15 mouse cellular contexts compared by ENCODE assay signal in the genomic region with DNA sequence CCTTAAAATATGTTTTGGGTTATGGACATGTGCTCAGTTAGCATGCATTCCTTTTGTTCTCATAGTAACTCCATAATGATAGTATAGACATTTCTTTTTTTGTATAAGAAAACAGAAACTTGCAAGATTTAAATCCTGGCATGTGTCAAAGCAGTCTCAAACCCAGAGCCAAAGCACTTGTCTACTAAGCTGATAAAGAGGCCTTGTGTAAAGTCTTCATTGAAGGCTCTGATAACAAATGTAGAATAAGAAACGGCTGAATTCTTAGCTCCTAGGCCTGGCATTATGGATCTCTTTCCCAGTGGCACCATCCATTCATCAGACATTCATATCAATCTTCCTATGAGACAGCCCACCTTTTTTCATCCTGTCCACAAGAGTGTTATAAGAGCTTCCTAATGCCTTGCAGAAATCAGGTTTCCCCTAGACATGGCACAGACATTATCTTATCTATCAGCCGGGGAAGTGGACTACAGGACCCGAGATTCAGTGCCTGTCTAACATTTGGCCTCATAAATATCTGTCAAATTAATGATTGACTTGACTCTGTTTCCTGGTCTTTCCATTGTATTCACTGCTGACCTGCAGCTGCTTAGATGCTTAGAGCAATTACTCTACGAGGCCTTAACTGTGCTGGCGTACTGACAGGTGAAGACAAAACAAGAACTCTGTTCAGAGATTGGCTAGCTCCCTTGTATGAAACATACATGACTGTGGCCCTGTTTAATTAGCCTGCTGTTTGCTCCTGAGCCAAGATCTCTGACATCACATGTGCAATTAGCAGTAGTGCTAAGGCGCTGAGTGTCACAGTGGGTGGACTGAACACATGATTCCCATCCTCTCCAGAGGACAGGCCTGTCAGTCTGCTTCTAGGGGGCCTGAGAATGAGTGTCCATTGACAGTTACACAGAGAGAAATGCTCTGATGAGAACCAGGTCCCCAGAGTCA. TPM values are rescaled to one million over a fixed set of nuclear protein-coding genes. Genes with fewer than 3 reads are reported as not detected.
A peak's percentile ranks its signal among the peaks of the same experiment; 100 is the strongest.
DNase-seq lines count a peak whose midpoint lies in the region; ATAC-seq and TF ChIP-seq lines count a peak whose summit lies in the region.
"Had no signal": no experiment of that assay in that cellular context is flagged by ENCODE, and none has a peak within 500 bp of the region (broad histone marks: within the 10 kb centered on the region; RNA-seq: fewer than 3 reads in every experiment).

No protein-coding gene starts in this region.

- no peak overlapping the region for H3K27ac ChIP-seq in forebrain, embryonic 12.5 days
- no peak overlapping the region for H3K27ac ChIP-seq in hindbrain, embryonic 16.5 days (ENCODE audit: low read depth, low read length)
- H3K27ac ChIP-seq in midbrain, embryonic 16.5 days (ENCODE audit: low read length) = no peak overlapping the region
- H3K27ac ChIP-seq: gastrocnemius, adult 2 months; heart, adult 2 months; limb, embryonic 13.5 days; macrophage had no signal

- peak; percentile 79 for DNase-seq in brain, embryonic 14.5 days (ENCODE audit: low read depth)
- no peak for DNase-seq in c-Kit-positive CD71-positive TER-119-positive erythroid progenitor cells, embryonic 14.5 days (ENCODE audit: low spot score)
- DNase-seq in cerebellum, adult 11-12 months = no peak
- DNase-seq in frontal cortex, postnatal 25 days (ENCODE audit: low spot score in 2 of 2) = no peak
- DNase-seq: cerebellum, adult 11 months; gastrocnemius, adult 2 months; heart, adult 2 months; heart, postnatal 14 days had no signal

- H3K4me3 ChIP-seq in forebrain, embryonic 12.5 days (replicated peaks) = no peak overlapping the region
- no peak overlapping the region for H3K4me3 ChIP-seq in hindbrain, embryonic 16.5 days (ENCODE audit: low read length)
- H3K4me3 ChIP-seq in midbrain, embryonic 16.5 days (ENCODE audit: low read depth, low read length) = no peak overlapping the region
- H3K4me3 ChIP-seq: gastrocnemius, adult 2 months; heart, adult 2 months; limb, embryonic 13.5 days; myocyte had no signal

- no peaks in the 10 kb centered on the region for H3K36me3 ChIP-seq in forebrain, embryonic 12.5 days (replicated peaks)
- H3K36me3 ChIP-seq in hindbrain, embryonic 16.5 days (ENCODE audit: control insufficient read depth, insufficient read depth, low read length) = no peaks in the 10 kb centered on the region
- no peaks in the 10 kb centered on the region for H3K36me3 ChIP-seq in midbrain, embryonic 16.5 days (ENCODE audit: control insufficient read depth, insufficient read depth, low read length)
- H3K36me3 ChIP-seq: limb, embryonic 13.5 days had no signal

- 0 out of 2 replicates have a peak, but pooled peaks cover 2% of the 10 kb centered on the region for H3K4me1 ChIP-seq in forebrain, embryonic 12.5 days
- H3K4me1 ChIP-seq in hindbrain, embryonic 16.5 days (ENCODE audit: control insufficient read depth, insufficient read depth, low read depth, low read length) = peaks cover 3% of the 10 kb centered on the region; the same call in 1 of the 2 replicates
- peaks cover 2% of the 10 kb centered on the region; the same call in 1 of the 2 replicates for H3K4me1 ChIP-seq in midbrain, embryonic 16.5 days (ENCODE audit: control insufficient read depth, insufficient read depth, low read length)
- H3K4me1 ChIP-seq: limb, embryonic 13.5 days had no signal

- H3K27me3 ChIP-seq in forebrain, embryonic 12.5 days = no peaks in the 10 kb centered on the region
- no peaks in the 10 kb centered on the region for H3K27me3 ChIP-seq in hindbrain, embryonic 16.5 days (replicated peaks; ENCODE audit: control insufficient read depth, insufficient read depth, low read length)
- H3K27me3 ChIP-seq in midbrain, embryonic 16.5 days (ENCODE audit: control insufficient read depth, insufficient read depth, low read depth, low read length) = no peaks in the 10 kb centered on the region
- H3K27me3 ChIP-seq: limb, embryonic 13.5 days had no signal

- H3K4me2 ChIP-seq in forebrain, embryonic 12.5 days = no peak overlapping the region
- H3K4me2 ChIP-seq in hindbrain, embryonic 16.5 days (ENCODE audit: low read length) = no peak overlapping the region
- H3K4me2 ChIP-seq in midbrain, embryonic 16.5 days (ENCODE audit: low read length) = no peak overlapping the region
- H3K4me2 ChIP-seq: limb, embryonic 13.5 days had no signal

- no peaks in the 10 kb centered on the region for H3K9me3 ChIP-seq in forebrain, embryonic 12.5 days
- H3K9me3 ChIP-seq in hindbrain, embryonic 16.5 days (ENCODE audit: control insufficient read depth, low read length) = no peaks in the 10 kb centered on the region
- no peaks in the 10 kb centered on the region for H3K9me3 ChIP-seq in midbrain, embryonic 16.5 days (replicated peaks; ENCODE audit: control insufficient read depth, low read length, poor library complexity, severe bottlenecking)
- H3K9me3 ChIP-seq: limb, embryonic 13.5 days had no signal

- ATAC-seq in forebrain, embryonic 12.5 days (ENCODE audit: low FRiP score) = peak; percentile 61; the same call in 1 of the 2 replicates
- ATAC-seq in hindbrain, embryonic 16.5 days = peak; percentile 58; the same call in 1 of the 2 replicates
- peak; percentile 89 for ATAC-seq in midbrain, embryonic 16.5 days

- WGBS in forebrain, embryonic 12.5 days = 63% methylated on average over 6 of the region's 6 CpGs
- WGBS in hindbrain, embryonic 16.5 days = 51% methylated on average over 6 of the region's 6 CpGs
- 51% methylated on average over 6 of the region's 6 CpGs for WGBS in midbrain, embryonic 16.5 days

- no peak for TF ChIP-seq CTCF in brain, embryonic 14.5 days (IDR thresholded peaks at IDR 0.05; ENCODE audit: borderline replicate concordance, extremely low read depth, insufficient read depth, insufficient read length)

- H3K9ac ChIP-seq in forebrain, embryonic 12.5 days = no peak overlapping the region
- H3K9ac ChIP-seq in hindbrain, embryonic 16.5 days (ENCODE audit: low read depth, low read length) = no peak overlapping the region
- H3K9ac ChIP-seq in midbrain, embryonic 16.5 days (ENCODE audit: low read depth, low read length) = no peak overlapping the region
- H3K9ac ChIP-seq: limb, embryonic 13.5 days had no signal

- no peak for TF ChIP-seq POLR2A in brain, embryonic 14.5 days (IDR thresholded peaks at IDR 0.05; ENCODE audit: borderline replicate concordance, extremely low read depth, insufficient read depth, insufficient read length, poor library complexity, severe bottlenecking)

RNA-seq across cellular contexts. Expression of a gene that starts 48.6 kb away (rescaled TPM):
- 7.4 and 12.9 TPM in 2 replicates for polyA plus RNA-seq in brain, embryonic 14.5 days (2012; rRNA removed)
- polyA plus RNA-seq in forebrain, embryonic 12.5 days (2016; fragmentation: Nextera tagmentation; extraction: Ambion mirVana) = 3.8 and 4.1 TPM in 2 replicates
- polyA plus RNA-seq in hindbrain, embryonic 16.5 days (2015; fragmentation: Nextera tagmentation; extraction: Ambion mirVana) = 29.1 and 36.5 TPM in 2 replicates
- 21.6 and 22.9 TPM in 2 replicates for polyA plus RNA-seq in midbrain, embryonic 16.5 days (2015; fragmentation: Nextera tagmentation; extraction: Ambion mirVana)
- polyA plus RNA-seq: macrophage; spleen, adult 2 months had no signal
